Mouse (Mus musculus): ENCODE data around the gene Gpr157.

The Gpr157 gene

GRCm38 (mm10) chr4:150106637-150107036 is 19.5 kb downstream of the Gpr157 start:
- intact Hi-C loops (cut with DNase I) = no loop called here

GRCm38 (mm10) chr4:150109636-150110035 is 22.5 kb downstream of the Gpr157 start:
- intact Hi-C loops (cut with DNase I) = no loop called here

GRCm38 (mm10) chr4:150110373-150110772 is 23.2 kb downstream of the Gpr157 start:
- intact Hi-C loops (cut with DNase I) = no loop called here

- intact Hi-C loops (cut with DNase I) = no loop called here
These were observed 25.7 kb downstream of the Gpr157 start for GRCm38 (mm10) chr4:150112867-150113266.

- intact Hi-C loops (cut with DNase I) = no loop called here
These were observed 27.4 kb downstream of the Gpr157 start for GRCm38 (mm10) chr4:150114505-150115061.

- intact Hi-C loops (cut with DNase I) = no loop called here
These were observed 30.1 kb downstream of the Gpr157 start for GRCm38 (mm10) chr4:150117311-150117710.

- intact Hi-C loops (cut with DNase I) = no loop called here
These were observed 31.0 kb downstream of the Gpr157 start for GRCm38 (mm10) chr4:150118163-150118562.

- intact Hi-C loops (cut with DNase I) = no loop called here
These were observed 31.9 kb downstream of the Gpr157 start, which contains the start of gene Slc2a5 for GRCm38 (mm10) chr4:150119055-150119454. Gene Slc2a5 (plus strand): TSS chr4:150119283.

GRCm38 (mm10) chr4:150119640-150120039 is 32.5 kb downstream of the Gpr157 start:
- intact Hi-C loops (cut with DNase I) = no loop called here

- intact Hi-C loops (cut with DNase I) = no loop called here
These were observed 33.1 kb downstream of the Gpr157 start for GRCm38 (mm10) chr4:150120173-150120833.

GRCm38 (mm10) chr4:150121430-150121829 is 34.3 kb downstream of the Gpr157 start:
- intact Hi-C loops (cut with DNase I) = no loop called here

- intact Hi-C loops (cut with DNase I) = no loop called here
These were observed 35.3 kb downstream of the Gpr157 start for GRCm38 (mm10) chr4:150122476-150122875.

- intact Hi-C loops (cut with DNase I) = no loop called here
These were observed 39.2 kb downstream of the Gpr157 start for GRCm38 (mm10) chr4:150126373-150126772.

- intact Hi-C loops (cut with DNase I) = no loop called here
These were observed 40.7 kb downstream of the Gpr157 start for GRCm38 (mm10) chr4:150127894-150128293.

GRCm38 (mm10) chr4:150128571-150128970 is 41.4 kb downstream of the Gpr157 start:
- intact Hi-C loops (cut with DNase I) = no loop called here

- intact Hi-C loops (cut with DNase I) = no loop called here
These were observed 43.5 kb downstream of the Gpr157 start for GRCm38 (mm10) chr4:150130661-150131060.

GRCm38 (mm10) chr4:150132692-150133271 is 45.6 kb downstream of the Gpr157 start:
- intact Hi-C loops (cut with DNase I) = no loop called here

GRCm38 (mm10) chr4:150135254-150135653 is 48.1 kb downstream of the Gpr157 start:
- intact Hi-C loops (cut with DNase I) = no loop called here

GRCm38 (mm10) chr4:150136693-150137092 is 49.5 kb downstream of the Gpr157 start:
- intact Hi-C loops (cut with DNase I) = no loop called here

- intact Hi-C loops (cut with DNase I) = no loop called here
These were observed 50.4 kb downstream of the Gpr157 start for GRCm38 (mm10) chr4:150137368-150138083.

- intact Hi-C loops (cut with DNase I) = no loop called here
These were observed 50.9 kb downstream of the Gpr157 start for GRCm38 (mm10) chr4:150138084-150138543.

GRCm38 (mm10) chr4:150139090-150139489 is 51.9 kb downstream of the Gpr157 start:
- intact Hi-C loops (cut with DNase I) = no loop called here

All from adrenal gland (tissue).